Mouse (Mus musculus) bone marrow macrophage, adult 2 months (primary cell): ENCODE results near the gene 5830411N06Rik. TPM values are rescaled to one million over a fixed set of nuclear protein-coding genes. Genes with fewer than 3 reads are reported as not detected.

ENCODE experiments used
- H3K27ac ChIP-seq: 2 replicates; pipeline ENCODE4 v1.5.1; 2012; ENCODE audit warnings: low read depth, low read length; ENCODE audit not compliant: insufficient read depth
- H3K4me1 ChIP-seq: 2 replicates; pipeline ENCODE4 v1.6.1; 2012; ENCODE audit warnings: low read length; ENCODE audit not compliant: control insufficient read depth, insufficient read depth
- H3K4me3 ChIP-seq: 2 replicates; pipeline ENCODE4 v1.5.1; 2012; ENCODE audit warnings: mild to moderate bottlenecking, low read length, moderate library complexity; ENCODE audit not compliant: insufficient read depth
- CTCF ChIP-seq: IDR thresholded peaks from 2 replicates; pipeline ENCODE4 v1.5.1; 2012; ENCODE audit warnings: low read depth, mild to moderate bottlenecking, low read length, moderate library complexity
- POLR2A ChIP-seq: IDR thresholded peaks from 2 replicates; pipeline ENCODE4 v1.6.1; 2012; ENCODE audit warnings: mild to moderate bottlenecking, low read depth, low read length, borderline replicate concordance
- polyA plus RNA-seq: library from polyadenylated mRNA; stranded (reverse); fragments of >200 nt; gene quantifications from 2 replicates; pipeline ENCODE4 v1.2.4, GENCODE M21; 2012; ENCODE audit not compliant: missing spikeins, insufficient read depth, insufficient read length

The 5830411N06Rik gene
- not detected in 2 replicates for polyA plus RNA-seq

GRCm38 (mm10) chr7:140247216-140247615 is at the start of gene 5830411N06Rik:
Gene 5830411N06Rik (plus strand): TSS chr7:140247284.
- H3K4me1 ChIP-seq, result no peaks in the 10 kb centered on the region
- H3K27ac ChIP-seq, result no peak within 1 kb of the TSS
- no peak for TF ChIP-seq CTCF
- no peak for TF ChIP-seq POLR2A
- H3K4me3 ChIP-seq, result no peak within 1 kb of the TSS

GRCm38 (mm10) chr7:140201090-140201489 is 46.0 kb upstream of the 5830411N06Rik start:
- TF ChIP-seq CTCF, result no peak
- TF ChIP-seq POLR2A, result no peak
- Histone ChIP-seq H3K4me1 (no peaks in the 10 kb centered on the region), H3K27ac (no peak overlapping the region), H3K4me3 (no peak overlapping the region)

- H3K27ac ChIP-seq, result no peak within 1 kb of the TSS
- H3K4me3 ChIP-seq, result no peak within 1 kb of the TSS
- TF ChIP-seq POLR2A (no peak), CTCF (no peak)
- H3K4me1 ChIP-seq, result no peaks in the 10 kb centered on the region
These were observed 41.2 kb upstream of the 5830411N06Rik start, which contains the start of gene Olfr524 for GRCm38 (mm10) chr7:140205864-140206263. Gene Olfr524 (minus strand): TSS chr7:140205964.

- Histone ChIP-seq H3K4me1 (no peaks in the 10 kb centered on the region), H3K4me3 (no peak overlapping the region), H3K27ac (no peak overlapping the region)
- TF ChIP-seq CTCF (no peak), POLR2A (no peak)
These were observed 40.2 kb upstream of the 5830411N06Rik start for GRCm38 (mm10) chr7:140206904-140207303.

- TF ChIP-seq CTCF (no peak), POLR2A (no peak)
These were observed 38.9 kb upstream of the 5830411N06Rik start for GRCm38 (mm10) chr7:140208153-140208552.

GRCm38 (mm10) chr7:140208677-140209076 is 38.4 kb upstream of the 5830411N06Rik start:
- no peaks in the 10 kb centered on the region for H3K4me1 ChIP-seq
- TF ChIP-seq POLR2A, result no peak
- no peak for TF ChIP-seq CTCF
- H3K27ac ChIP-seq, result no peak overlapping the region
- H3K4me3 ChIP-seq, result no peak overlapping the region

More at GRCm38 (mm10) chr7:140208153-140208552, 38.9 kb upstream of the 5830411N06Rik start:
- Histone ChIP-seq H3K27ac (no peak overlapping the region), H3K4me3 (no peak overlapping the region), H3K4me1 (no peaks in the 10 kb centered on the region)

- H3K27ac ChIP-seq, result no peak overlapping the region
- no peak overlapping the region for H3K4me3 ChIP-seq
- H3K4me1 ChIP-seq, result no peaks in the 10 kb centered on the region
- TF ChIP-seq CTCF, result no peak
- TF ChIP-seq POLR2A, result no peak
These were observed 33.2 kb upstream of the 5830411N06Rik start for GRCm38 (mm10) chr7:140213841-140214240.

GRCm38 (mm10) chr7:140217967-140218366 is 29.1 kb upstream of the 5830411N06Rik start, which contains the start of gene Cd163l1:
Gene Cd163l1 (plus strand): TSS chr7:140218267.
- Histone ChIP-seq H3K4me1 (no peaks in the 10 kb centered on the region), H3K27ac (no peak within 1 kb of the TSS), H3K4me3 (no peak within 1 kb of the TSS)
- no peak for TF ChIP-seq POLR2A
- no peak for TF ChIP-seq CTCF

- TF ChIP-seq POLR2A (no peak), CTCF (no peak)
- Histone ChIP-seq H3K4me1 (no peaks in the 10 kb centered on the region), H3K4me3 (no peak overlapping the region), H3K27ac (no peak overlapping the region)
These were observed 27.8 kb upstream of the 5830411N06Rik start for GRCm38 (mm10) chr7:140219268-140219667.

GRCm38 (mm10) chr7:140220375-140220774 is 26.7 kb upstream of the 5830411N06Rik start:
- no peak for TF ChIP-seq CTCF
- no peak for TF ChIP-seq POLR2A
- H3K4me3 ChIP-seq, result no peak overlapping the region
- H3K4me1 ChIP-seq, result no peaks in the 10 kb centered on the region
- no peak overlapping the region for H3K27ac ChIP-seq
